Mouse (Mus musculus) heart, adult 10 weeks (tissue): ENCODE measurements around the gene Dirc2. TPM values are rescaled to one million over a fixed set of nuclear protein-coding genes. Genes with fewer than 3 reads are reported as not detected.

Experiments
- polyA plus RNA-seq: library from polyadenylated mRNA; stranded (reverse); fragments of 350-450 nt; fragmentation: Illumina TruSeq; extraction: RNeasy Lipid Tissue Mini Kit (QIAGEN cat#74804); gene quantifications from one replicate; pipeline ENCODE4 v1.2.3, GENCODE M21; 2014; ENCODE audit warnings: low read depth, low replicate concordance

Gene Dirc2
- polyA plus RNA-seq = 40.5 TPM

GRCm38 (mm10) chr16:35768785-35769642 is at the start of gene Dirc2:
TSS of gene Dirc2 (minus strand) at chr16:35769356.

GRCm38 (mm10) chr16:35769878-35770657 is 912 bp upstream of the Dirc2 start, which contains the start of gene Hspbap1:
TSS of gene Hspbap1 (plus strand) at chr16:35770375.

Other genes with a start within 250 kb of the Dirc2 start
- gene Sema5b, start 228.2 kb downstream of the Dirc2 start, polyA plus RNA-seq = 1.1 TPM
- gene Hspbap1, start 1.0 kb upstream of the Dirc2 start, polyA plus RNA-seq = 2.6 TPM
- 10.8 TPM for gene Parp14, start 102.2 kb upstream of the Dirc2 start, polyA plus RNA-seq
- 17.0 TPM for gene Parp9, start 169.1 kb upstream of the Dirc2 start, polyA plus RNA-seq
- gene Dtx3l, start 169.8 kb upstream of the Dirc2 start, polyA plus RNA-seq = 9.0 TPM
- 63.8 TPM for gene Kpna1, start 209.4 kb upstream of the Dirc2 start, polyA plus RNA-seq